Mouse (Mus musculus) heart, postnatal 4 days (tissue): Measurements from ENCODE around the gene Farp1. TPM values are rescaled to one million over a fixed set of nuclear protein-coding genes. Genes with fewer than 3 reads are reported as not detected.
"Not testable (repeated sequence)": the region's sequence is repeated elsewhere in the genome, so short reads cannot be mapped to it uniquely, and the experiment has no call there.

ENCODE experiments used
- DNase-seq: peaks from one replicate; pipeline ENCODE4 v3.0.0; 2021
- total RNA-seq, 2 experiments: library from RNA; stranded (reverse); gene quantifications; 2 replicates each; pipeline ENCODE4 v1.2.3; 2021

Gene Farp1
- total RNA-seq, 2 experiments from 2014 or later: 42.9 to 43.2 TPM

GRCm38 (mm10) chr14:121107707-121108285 is 72.8 kb downstream of the Farp1 start:
- no peak for DNase-seq

DNA sequence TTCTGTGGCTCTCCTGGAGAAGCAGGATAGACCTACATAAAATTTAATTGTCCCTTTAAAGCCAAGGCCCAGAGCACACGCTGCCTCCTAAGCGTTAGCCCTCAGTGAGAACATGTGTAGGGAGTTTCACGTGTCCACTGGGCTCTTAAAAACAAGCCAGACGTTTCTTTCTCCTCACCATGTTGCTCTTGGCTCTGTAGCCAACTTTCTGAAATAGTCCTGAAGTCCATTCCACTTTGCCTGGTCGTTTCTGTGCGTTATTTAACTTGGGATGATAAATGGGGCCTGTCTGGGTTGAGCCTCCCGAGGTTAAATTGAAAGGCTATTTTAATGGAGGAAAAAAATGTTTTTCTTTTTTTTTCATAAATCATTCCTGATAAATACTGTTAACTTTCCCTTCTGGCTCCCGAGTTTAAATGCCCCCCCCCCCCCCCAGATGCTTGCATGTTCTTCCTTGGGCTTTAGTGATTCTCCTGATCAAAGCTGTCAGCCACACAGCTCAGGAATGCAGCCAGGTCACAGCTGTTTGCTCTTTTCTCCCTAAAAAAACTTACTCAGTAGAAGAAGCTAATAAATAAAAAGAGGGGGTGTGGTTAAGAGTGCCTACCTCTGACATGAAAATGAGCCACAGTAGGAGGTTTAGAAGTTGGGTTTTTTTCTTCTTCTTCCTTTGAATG is 73.6 kb downstream of the Farp1 start:
- no peak for DNase-seq

GRCm38 (mm10) chr14:121109116-121109504 is 74.1 kb downstream of the Farp1 start:
- no peak for DNase-seq

DNA sequence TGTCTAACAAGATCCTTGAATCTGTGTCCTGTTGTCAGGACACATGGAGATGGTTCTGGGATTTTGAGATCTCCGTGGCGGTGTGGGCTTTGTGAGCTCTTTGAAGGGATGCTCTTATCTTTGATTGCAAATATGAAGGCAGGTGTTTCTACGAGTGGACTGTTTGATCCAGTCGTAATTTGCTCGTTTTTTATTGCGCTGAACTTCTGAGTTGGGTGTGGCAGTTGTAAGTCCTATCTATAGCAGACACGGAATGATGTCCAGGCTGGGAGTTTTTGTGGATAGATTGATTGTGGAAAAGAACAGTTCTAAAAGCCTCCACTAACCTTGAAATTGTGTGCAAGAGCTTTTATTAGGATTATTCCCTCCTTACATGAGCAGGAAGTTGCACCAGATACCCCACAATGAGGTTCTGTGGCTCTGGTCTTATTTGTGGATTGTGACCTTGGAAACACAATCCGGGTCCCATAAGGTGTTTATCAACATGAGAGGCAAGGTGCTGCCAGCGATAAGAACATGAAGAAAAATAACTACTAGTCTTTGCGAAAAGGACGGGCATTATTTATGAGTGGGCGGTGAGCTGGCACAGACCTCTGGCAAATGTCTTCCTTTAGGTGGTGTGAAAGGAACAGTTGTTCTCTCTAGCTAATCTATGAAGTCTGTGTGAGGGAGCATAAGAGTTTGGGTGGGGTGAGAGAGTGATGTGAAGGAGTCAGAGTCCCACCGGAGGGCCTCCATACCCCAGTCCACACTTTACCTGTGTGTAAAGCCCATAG is 75.7 kb downstream of the Farp1 start:
- no peak for DNase-seq

DNA sequence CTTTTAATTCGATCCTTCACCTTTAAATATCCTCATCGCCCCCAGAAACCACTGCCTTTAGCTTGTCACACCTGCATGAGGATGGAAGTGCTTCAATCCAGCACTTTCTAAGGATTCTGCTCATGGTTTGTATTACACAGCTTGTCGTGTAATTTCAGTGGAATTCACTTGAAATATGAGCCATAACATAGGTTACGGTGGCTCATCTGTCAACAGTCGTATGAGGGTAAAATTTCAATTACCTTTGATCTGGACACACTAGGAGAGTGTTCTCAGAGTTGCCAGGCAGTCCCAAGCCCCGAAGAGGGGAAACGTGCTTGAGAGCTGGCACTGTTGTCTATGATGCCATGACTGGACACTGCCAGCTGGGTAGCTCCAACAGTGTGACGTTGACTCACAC is 77.1 kb downstream of the Farp1 start:
- DNase-seq: no peak

- DNase-seq: no peak
Observed at GRCm38 (mm10) chr14:121113785-121114184, 78.8 kb downstream of the Farp1 start.

GRCm38 (mm10) chr14:121116696-121117095 is 81.7 kb downstream of the Farp1 start:
- no peak for DNase-seq

- DNase-seq: peak; percentile 32
Observed at GRCm38 (mm10) chr14:121118860-121119259, 83.9 kb downstream of the Farp1 start.

GRCm38 (mm10) chr14:121121664-121122063 is 86.7 kb downstream of the Farp1 start:
- DNase-seq: peak; percentile 40

- DNase-seq: no peak
Observed at GRCm38 (mm10) chr14:121122852-121123251, 87.9 kb downstream of the Farp1 start.

- DNase-seq: no peak
Observed at GRCm38 (mm10) chr14:121124409-121125010, 89.5 kb downstream of the Farp1 start.

DNA sequence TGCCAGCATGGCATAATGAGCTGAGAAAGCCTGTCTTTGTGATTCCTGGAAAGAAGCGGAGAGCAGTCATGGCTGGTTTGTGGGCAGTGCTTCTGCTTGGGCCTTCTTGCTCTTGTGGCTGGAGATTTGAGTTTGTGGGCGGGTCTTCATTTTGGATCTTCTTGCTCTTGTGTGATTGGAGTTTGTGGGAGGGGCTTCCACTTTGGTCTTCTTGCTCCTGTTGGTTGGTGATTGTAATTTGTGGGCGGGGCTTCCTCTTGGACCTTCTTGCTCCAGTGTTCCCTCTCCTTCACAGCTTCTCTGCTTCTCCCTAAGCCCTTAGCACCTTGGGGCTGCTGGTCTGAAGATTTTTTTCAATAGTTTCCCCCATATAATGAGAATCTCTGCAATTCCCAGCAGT is 90.7 kb downstream of the Farp1 start:
- DNase-seq: no peak

DNA sequence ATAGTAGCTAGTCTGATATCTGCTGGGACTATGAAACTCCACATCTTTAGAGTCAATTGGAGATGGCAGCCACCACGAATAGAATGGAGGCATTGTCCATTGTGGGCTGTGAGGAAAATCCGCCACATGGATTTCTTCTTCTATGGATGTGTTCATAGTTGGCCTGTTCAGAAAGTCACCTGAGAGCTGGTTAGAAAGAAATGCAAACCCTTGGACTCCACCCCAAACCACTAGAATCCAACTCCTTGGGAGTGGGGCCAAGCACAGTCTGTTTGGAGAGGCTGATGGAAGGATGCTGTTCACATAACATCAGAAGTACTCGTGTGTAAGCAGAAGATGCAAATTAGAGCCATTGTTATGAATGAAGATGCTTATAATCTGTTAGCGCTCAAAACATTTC is 91.3 kb downstream of the Farp1 start:
- no peak for DNase-seq

DNA sequence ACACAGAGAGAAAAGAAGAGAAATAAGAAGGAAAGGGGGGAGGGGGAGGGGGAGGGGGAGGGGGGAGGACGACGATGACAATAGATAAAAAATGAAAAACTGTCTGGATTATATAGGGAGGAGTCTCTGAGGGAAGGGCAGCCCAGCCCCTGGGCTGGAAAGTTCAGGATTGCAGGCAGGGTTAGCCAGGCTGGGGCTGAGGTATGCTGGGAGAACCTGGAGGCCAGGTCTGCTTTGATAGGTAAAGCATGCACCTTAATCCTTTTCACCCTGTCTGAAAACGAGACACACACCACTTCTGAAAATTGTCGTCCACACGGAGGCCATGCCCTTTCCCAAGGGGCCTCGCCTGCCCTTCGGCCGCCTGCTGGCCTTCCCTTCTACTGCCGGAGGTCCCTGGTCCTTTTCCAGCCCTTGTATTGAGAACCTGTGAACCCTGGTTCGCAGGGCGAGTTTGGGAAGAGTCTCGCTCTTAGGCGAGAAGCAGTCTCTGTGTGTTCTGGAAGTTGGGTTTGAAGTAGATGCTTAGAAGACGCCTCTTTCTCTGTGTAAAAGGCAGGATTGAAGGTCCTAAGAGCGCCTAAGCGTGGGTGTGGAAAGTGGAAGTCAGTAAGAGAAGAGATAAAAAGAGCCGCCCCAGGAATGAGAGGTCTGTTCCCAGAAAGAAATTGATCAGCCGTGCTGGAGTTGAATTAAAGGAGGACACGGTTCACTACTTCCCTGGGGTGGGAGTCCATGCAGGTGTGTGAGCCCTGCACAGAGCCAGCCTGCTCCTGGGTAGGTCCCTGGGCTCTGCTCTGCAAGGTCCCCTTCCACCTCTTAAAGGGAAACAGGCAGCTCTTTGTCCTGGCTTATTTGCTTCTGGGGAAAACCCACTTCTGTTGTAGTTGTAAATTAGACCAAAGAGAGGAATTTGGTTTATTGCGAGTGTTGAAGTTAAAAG is 94.1 kb downstream of the Farp1 start:
- no peak for DNase-seq

DNA sequence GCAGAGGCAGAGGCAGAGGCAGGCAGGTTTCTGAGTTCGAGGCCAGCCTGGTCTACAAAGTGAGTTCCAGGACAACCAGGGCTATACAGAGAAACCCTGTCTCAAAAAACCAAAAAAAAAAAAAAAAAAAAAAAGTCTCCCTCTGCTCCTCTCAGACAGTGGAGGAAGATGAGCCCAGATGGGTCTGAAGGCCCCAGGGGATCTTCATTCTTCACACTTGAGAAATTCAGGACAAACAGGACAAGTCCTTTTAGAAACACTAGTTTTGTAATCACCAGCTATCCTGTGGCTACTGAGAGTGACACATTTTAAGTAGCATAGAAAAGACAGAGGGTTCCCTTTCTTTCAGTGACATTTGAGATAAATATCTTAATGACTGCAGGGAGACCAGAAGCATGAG is 95.4 kb downstream of the Farp1 start:
- DNase-seq: not testable (repeated sequence)

GRCm38 (mm10) chr14:121134414-121134813 is 99.4 kb downstream of the Farp1 start:
- DNase-seq: no peak

DNA sequence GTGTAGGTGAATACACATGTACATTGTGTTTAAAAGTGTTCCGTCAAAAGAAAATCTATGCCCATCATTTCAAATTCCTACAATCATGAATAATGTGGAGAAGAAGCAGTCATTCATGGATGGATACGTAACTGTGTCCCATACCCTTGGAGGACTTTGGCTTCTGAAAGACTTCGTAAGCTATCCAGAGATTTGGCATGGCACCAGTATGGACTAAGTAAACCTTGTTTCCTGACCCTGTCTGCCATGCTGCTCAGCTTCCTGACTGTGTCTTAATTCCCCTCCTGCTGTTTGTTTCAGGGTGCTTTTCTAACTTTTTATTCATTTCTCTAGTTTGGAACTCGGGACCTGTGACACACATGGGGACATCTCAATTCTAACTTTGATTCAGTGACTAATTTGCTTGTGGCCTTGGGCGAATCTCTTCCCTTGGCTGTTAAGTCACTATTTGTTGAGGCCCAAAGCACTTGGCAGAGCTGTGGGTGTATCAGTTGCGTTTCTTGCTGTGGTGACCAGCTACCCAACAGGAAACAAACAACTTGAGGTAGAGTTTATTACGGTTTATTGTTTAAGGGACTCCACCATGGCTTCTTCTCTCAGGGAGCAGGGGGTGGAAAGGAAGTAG is 108.9 kb downstream of the Farp1 start:
- no peak for DNase-seq

DNA sequence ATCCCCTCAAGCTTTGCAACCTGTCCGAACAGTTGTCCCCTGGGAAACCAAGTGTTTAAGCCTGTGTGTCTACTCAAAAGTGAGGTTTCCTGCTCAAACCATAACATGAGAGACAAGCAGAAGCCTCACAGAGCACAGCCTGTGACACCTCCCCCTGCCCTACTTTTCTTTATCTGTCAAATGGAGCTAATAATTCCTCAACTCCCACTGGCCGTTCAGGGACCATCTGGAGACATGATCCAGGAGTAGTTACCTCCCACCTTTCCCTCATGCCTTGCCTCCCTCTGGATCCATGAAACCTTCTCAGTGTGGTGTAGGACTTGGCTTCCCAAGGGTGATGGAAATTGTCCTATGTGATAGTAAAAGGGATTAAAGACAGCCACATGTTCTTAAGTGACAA is 109.5 kb downstream of the Farp1 start:
- no peak for DNase-seq

DNA sequence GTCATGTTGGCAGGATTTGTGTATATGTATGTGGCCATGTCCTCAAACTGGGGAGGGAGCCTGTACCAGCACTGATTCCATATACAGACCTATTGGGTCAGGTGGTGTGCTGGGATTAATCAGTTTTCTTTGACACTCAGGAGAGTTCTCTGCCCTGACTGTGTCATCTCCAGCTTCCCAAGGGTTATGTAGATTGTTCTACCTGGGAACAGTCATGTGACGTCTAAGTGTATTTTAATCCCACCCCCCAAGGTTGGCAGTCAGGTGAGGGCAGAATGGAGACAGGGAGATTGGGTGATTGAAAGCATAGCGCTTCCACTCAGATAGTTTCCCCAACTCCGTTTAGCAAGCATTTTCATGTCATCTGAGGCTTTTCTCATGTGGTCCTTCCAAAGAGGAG is 110.3 kb downstream of the Farp1 start:
- no peak for DNase-seq

DNA sequence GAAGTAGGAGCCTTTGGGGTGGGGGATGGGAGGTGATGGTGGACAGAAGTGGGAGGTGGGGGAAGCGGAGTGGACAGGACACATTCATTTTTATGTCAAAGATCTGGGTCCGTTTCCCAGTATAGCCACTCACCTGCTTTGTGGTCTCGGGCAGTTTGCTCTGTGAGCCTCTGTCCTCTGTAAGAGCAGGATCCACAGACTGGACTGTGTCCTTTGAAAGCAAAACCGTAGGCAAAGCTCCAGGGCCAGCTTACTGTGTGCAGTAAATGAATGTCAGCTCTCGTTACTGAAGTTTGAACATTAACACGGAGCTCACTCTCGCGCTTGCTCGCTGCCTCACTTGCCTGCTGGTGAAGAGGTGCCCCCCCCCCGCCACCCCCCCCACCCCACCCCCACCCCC is 110.7 kb downstream of the Farp1 start:
- peak; percentile 31 for DNase-seq

GRCm38 (mm10) chr14:121146213-121146612 is 111.2 kb downstream of the Farp1 start:
- DNase-seq: no peak

DNA sequence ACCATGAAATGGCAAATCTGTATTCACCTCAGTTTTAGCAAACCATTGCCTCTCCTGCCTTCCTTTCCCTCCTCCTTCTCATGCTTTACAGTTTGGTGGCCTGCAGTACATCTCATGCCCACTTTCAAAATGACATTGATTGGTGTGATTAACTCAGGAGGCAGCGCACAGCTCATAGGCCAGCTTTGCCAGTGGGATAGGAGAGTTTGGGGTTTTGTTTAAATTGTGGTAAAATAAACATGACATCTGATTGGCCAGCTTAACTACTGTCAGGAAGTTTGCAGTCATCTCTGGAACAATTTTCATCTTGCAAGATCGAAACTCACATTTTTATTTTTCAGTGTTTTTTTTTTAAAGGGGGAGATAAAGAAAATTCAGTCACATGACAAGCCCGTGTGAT is 112.0 kb downstream of the Farp1 start:
- DNase-seq: no peak
